Mouse (Mus musculus) small intestine, adult 2 months (tissue): ENCODE data around the gene Pigw.

Experiments
- CTCF ChIP-seq: fragments of 200-500 bp; IDR thresholded peaks from 2 replicates; pipeline ENCODE4 v1.5.1; 2012; ENCODE audit warnings: low read depth, mild to moderate bottlenecking, control low read depth, inconsistent platforms, low read length, moderate library complexity, mixed read lengths; ENCODE audit not compliant: insufficient replicate concordance, insufficient read length; ENCODE audit errors: extremely low read depth
- POLR2A ChIP-seq: fragments of 200-500 bp; IDR thresholded peaks from 2 replicates; pipeline ENCODE4 v1.6.1; 2012; ENCODE audit warnings: low read depth, mild to moderate bottlenecking, control low read depth, inconsistent platforms, low read length, moderate library complexity

GRCm38 (mm10) chr11:84879007-84879771 is 896 bp downstream of the Pigw start:
- TF ChIP-seq CTCF (no peak), POLR2A (no peak)
